Mouse (Mus musculus) megakaryocyte, embryonic 14.5 days (primary cell): ENCODE measurements around the gene Cxcl13. TPM values are rescaled to one million over a fixed set of nuclear protein-coding genes. Genes with fewer than 3 reads are reported as not detected.

Experiments
- H3K27me3 ChIP-seq: replicated peaks from 2 replicates; pipeline ENCODE3; 2012; ENCODE audit warnings: inconsistent platforms
- H3K36me3 ChIP-seq: replicated peaks from 2 replicates; pipeline ENCODE3; 2012; ENCODE audit warnings: low read length, inconsistent platforms, mixed read lengths
- H3K4me1 ChIP-seq: 2 replicates; pipeline ENCODE4 v1.6.1; 2012; ENCODE audit warnings: inconsistent platforms
- H3K4me3 ChIP-seq: replicated peaks from 2 replicates; pipeline ENCODE3; 2012; ENCODE audit warnings: moderate library complexity, mild to moderate bottlenecking, inconsistent platforms
- H3K9me3 ChIP-seq: 2 replicates; pipeline ENCODE4 v1.6.1; 2012; ENCODE audit warnings: inconsistent platforms
- FLI1 ChIP-seq: IDR thresholded peaks from 2 replicates; pipeline ENCODE4 v1.6.1; 2012; ENCODE audit warnings: low read length, inconsistent platforms, mixed read lengths
- GATA1 ChIP-seq: IDR thresholded peaks from 3 replicates; pipeline ENCODE4 v1.6.1; 2012; ENCODE audit warnings: mixed read lengths, low read length, inconsistent platforms, borderline replicate concordance
- polyA plus RNA-seq: library from polyadenylated mRNA; stranded (reverse); fragments of >175 nt; gene quantifications from 2 replicates; pipeline ENCODE4 v1.2.3, GENCODE M21; 2012; ENCODE audit warnings: low replicate concordance; ENCODE audit not compliant: insufficient read depth

Gene Cxcl13
- not detected in 2 replicates for polyA plus RNA-seq

DNA sequence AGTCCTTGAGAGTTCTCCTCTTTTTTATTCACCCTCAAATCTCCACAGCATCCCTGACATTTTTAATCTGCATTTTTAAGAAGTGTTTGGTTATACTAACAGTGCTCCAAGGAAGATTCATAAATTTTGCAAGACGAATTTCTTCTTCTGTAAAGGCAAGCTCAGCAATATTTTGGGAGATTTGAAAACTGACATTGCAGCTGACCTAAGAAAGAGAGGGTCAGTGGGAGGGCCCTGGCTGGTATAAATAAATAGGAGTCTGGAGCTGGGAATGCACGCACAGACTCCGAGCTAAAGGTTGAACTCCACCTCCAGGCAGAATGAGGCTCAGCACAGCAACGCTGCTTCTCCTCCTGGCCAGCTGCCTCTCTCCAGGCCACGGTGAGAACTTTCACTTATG lies at the start of gene Cxcl13:
TSS of gene Cxcl13 (plus strand) at position 301 of the 400 bp plus-strand sequence.
- Histone ChIP-seq H3K4me3 (no peak within 1 kb of the TSS), H3K27me3 (no peaks in the 10 kb centered on the region), H3K36me3 (no peaks in the 10 kb centered on the region), H3K9me3 (no peaks in the 10 kb centered on the region), H3K4me1 (no peaks in the 10 kb centered on the region)
- TF ChIP-seq GATA1 (no peak), FLI1 (no peak)

DNA sequence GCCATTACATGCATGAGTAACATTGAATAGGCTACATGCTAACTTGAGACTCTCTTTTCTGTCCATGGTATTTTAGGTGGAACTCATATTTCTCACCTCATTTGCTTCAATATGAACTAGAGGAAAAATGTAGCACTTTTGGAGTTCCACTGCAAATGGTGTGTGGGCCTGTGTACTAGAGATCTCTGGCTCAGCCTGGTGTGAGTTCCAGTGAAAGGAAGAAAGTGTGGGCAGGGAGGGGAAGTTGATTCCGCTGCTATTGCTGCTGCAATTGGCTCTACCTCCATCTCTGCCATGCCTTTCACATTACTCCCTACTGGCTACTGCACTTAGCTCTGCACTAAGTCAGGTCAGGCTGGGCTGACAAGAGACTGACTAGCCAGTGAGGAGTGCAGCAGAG lies 45.7 kb upstream of the Cxcl13 start:
- Histone ChIP-seq H3K4me1 (no peaks in the 10 kb centered on the region), H3K9me3 (no peaks in the 10 kb centered on the region), H3K36me3 (no peaks in the 10 kb centered on the region), H3K27me3 (no peaks in the 10 kb centered on the region), H3K4me3 (no peak overlapping the region)
- TF ChIP-seq GATA1: no peak
- no peak for TF ChIP-seq FLI1

GRCm38 (mm10) chr5:95918491-95918890 lies 38.3 kb upstream of the Cxcl13 start:
- Histone ChIP-seq H3K36me3 (no peaks in the 10 kb centered on the region), H3K27me3 (no peaks in the 10 kb centered on the region), H3K4me3 (no peak overlapping the region), H3K4me1 (no peaks in the 10 kb centered on the region), H3K9me3 (peaks cover 4% of the 10 kb centered on the region; the same call in 1 of the 2 replicates)
- no peak for TF ChIP-seq GATA1
- TF ChIP-seq FLI1: no peak

DNA sequence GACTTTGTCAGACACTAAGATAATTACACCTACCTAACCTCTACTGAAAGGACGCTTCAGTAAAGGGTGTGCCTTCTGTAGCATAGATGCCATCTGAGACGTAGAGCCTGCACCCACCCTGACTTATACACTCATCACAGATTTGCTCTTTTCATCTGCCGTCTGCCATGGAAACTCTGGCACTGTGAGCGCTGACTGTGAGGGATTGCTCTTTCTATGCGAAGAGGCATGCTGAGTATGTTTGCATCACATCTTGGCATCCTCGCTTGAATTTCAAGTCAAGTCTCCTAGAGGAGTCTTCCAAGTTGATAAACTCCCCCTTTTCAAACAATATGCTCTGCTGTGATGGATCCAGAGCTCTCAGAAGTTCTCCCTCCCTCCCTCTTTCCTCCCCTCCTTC lies 32.7 kb upstream of the Cxcl13 start:
- no peak for TF ChIP-seq FLI1

GRCm38 (mm10) chr5:95925204-95925930 lies 31.4 kb upstream of the Cxcl13 start:
- TF ChIP-seq FLI1 (no peak), GATA1 (no peak)
- Histone ChIP-seq H3K4me1 (no peaks in the 10 kb centered on the region), H3K4me3 (no peak overlapping the region), H3K27me3 (no peaks in the 10 kb centered on the region), H3K9me3 (peaks cover 10% of the 10 kb centered on the region), H3K36me3 (no peaks in the 10 kb centered on the region)

More for the DNA sequence above, 32.7 kb upstream of the Cxcl13 start:
- peaks cover 14% of the 10 kb centered on the region for H3K9me3 ChIP-seq
- H3K4me1 ChIP-seq: no peaks in the 10 kb centered on the region
- no peak overlapping the region for H3K4me3 ChIP-seq
- no peaks in the 10 kb centered on the region for H3K36me3 ChIP-seq
- no peaks in the 10 kb centered on the region for H3K27me3 ChIP-seq

GRCm38 (mm10) chr5:95925931-95926263 lies 30.9 kb upstream of the Cxcl13 start:
- H3K4me1 ChIP-seq: no peaks in the 10 kb centered on the region
- TF ChIP-seq GATA1: no peak
- TF ChIP-seq FLI1: no peak
- H3K36me3 ChIP-seq: no peaks in the 10 kb centered on the region
- peaks cover 10% of the 10 kb centered on the region for H3K9me3 ChIP-seq
- no peak overlapping the region for H3K4me3 ChIP-seq
- no peaks in the 10 kb centered on the region for H3K27me3 ChIP-seq

GRCm38 (mm10) chr5:95935035-95935434 lies 21.7 kb upstream of the Cxcl13 start:
- TF ChIP-seq FLI1: no peak
- H3K4me3 ChIP-seq: no peak overlapping the region
- H3K36me3 ChIP-seq: no peaks in the 10 kb centered on the region
- no peaks in the 10 kb centered on the region for H3K27me3 ChIP-seq
- no peaks in the 10 kb centered on the region for H3K4me1 ChIP-seq
- peaks cover 4% of the 10 kb centered on the region; the same call in 1 of the 2 replicates for H3K9me3 ChIP-seq

GRCm38 (mm10) chr5:95936068-95936467 lies 20.7 kb upstream of the Cxcl13 start:
- peaks cover 4% of the 10 kb centered on the region; the same call in 1 of the 2 replicates for H3K9me3 ChIP-seq
- no peaks in the 10 kb centered on the region for H3K36me3 ChIP-seq
- no peaks in the 10 kb centered on the region for H3K4me1 ChIP-seq
- TF ChIP-seq FLI1: no peak
- TF ChIP-seq GATA1: no peak
- no peak overlapping the region for H3K4me3 ChIP-seq
- H3K27me3 ChIP-seq: no peaks in the 10 kb centered on the region

GRCm38 (mm10) chr5:95937129-95937528 lies 19.6 kb upstream of the Cxcl13 start:
- no peaks in the 10 kb centered on the region for H3K27me3 ChIP-seq
- TF ChIP-seq FLI1 (no peak), GATA1 (no peak)
- no peaks in the 10 kb centered on the region for H3K4me1 ChIP-seq
- H3K36me3 ChIP-seq: no peaks in the 10 kb centered on the region
- H3K9me3 ChIP-seq: peaks cover 4% of the 10 kb centered on the region; the same call in 1 of the 2 replicates
- H3K4me3 ChIP-seq: no peak overlapping the region

DNA sequence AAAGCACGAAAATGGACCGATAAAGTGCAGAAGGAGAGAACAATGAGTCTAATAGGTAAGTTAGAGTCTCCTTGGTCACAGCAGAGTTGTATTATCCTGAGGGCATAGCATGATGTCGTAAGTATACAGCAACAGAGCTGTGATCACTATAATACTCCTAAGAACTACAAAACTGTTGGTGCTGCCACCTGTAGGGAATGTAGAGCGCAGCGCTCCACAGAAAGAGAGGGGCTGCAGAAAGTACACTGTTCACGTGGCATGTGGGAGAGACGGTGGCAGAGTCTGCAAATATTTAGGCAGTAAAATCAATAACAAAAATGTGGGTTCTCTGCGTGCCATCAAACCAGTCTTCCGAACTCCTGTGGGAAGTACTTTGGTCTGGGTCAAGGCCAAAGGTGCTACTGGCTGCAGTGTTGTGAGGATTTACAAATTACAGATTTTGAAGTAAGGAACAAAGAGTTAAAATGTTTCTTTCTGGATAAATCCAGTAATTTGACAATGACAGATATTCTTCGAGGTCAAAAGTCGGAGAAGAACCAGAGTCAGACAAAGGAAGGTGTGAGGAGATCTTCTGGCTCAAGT lies 18.6 kb upstream of the Cxcl13 start:
- Histone ChIP-seq H3K4me3 (no peak overlapping the region), H3K36me3 (no peaks in the 10 kb centered on the region), H3K9me3 (peaks cover 4% of the 10 kb centered on the region; the same call in 1 of the 2 replicates), H3K4me1 (no peaks in the 10 kb centered on the region), H3K27me3 (no peaks in the 10 kb centered on the region)
- TF ChIP-seq FLI1: no peak
- TF ChIP-seq GATA1: no peak
